Mouse (Mus musculus) testis, adult 2 months (tissue): ENCODE results near the gene Bcas3. TPM values are rescaled to one million over a fixed set of nuclear protein-coding genes. Genes with fewer than 3 reads are reported as not detected.

Experiments
- H3K27ac ChIP-seq: fragments of 200-500 bp; 2 replicates; pipeline ENCODE4 v1.5.1; 2012; ENCODE audit warnings: low read depth, low read length; ENCODE audit not compliant: control insufficient read depth, insufficient read depth
- H3K27me3 ChIP-seq: fragments of 200-500 bp; 2 replicates; pipeline ENCODE4 v1.6.1; 2012; ENCODE audit warnings: mild to moderate bottlenecking, low read length, moderate library complexity; ENCODE audit not compliant: control insufficient read depth, insufficient read depth
- H3K36me3 ChIP-seq: fragments of 200-500 bp; 2 replicates; pipeline ENCODE4 v1.6.1; 2012; ENCODE audit warnings: mild to moderate bottlenecking, low read length; ENCODE audit not compliant: control insufficient read depth, insufficient read depth
- H3K4me1 ChIP-seq: fragments of 200-500 bp; 2 replicates; pipeline ENCODE4 v1.6.1; 2012; ENCODE audit warnings: low read length; ENCODE audit not compliant: control insufficient read depth, insufficient read depth
- H3K4me3 ChIP-seq: fragments of 200-500 bp; 2 replicates; pipeline ENCODE4 v1.5.1; 2012; ENCODE audit warnings: low read depth, mild to moderate bottlenecking, low read length, moderate library complexity, mixed read lengths; ENCODE audit not compliant: control insufficient read depth
- CTCF ChIP-seq: fragments of 200-500 bp; IDR thresholded peaks from 2 replicates; pipeline ENCODE4 v1.5.1; 2012; ENCODE audit warnings: low read depth, mild to moderate bottlenecking, inconsistent platforms, low read length, moderate library complexity; ENCODE audit not compliant: control insufficient read depth, insufficient read depth, insufficient replicate concordance
- POLR2A ChIP-seq: fragments of 200-500 bp; IDR thresholded peaks from 2 replicates; pipeline ENCODE4 v1.6.1; 2012; ENCODE audit warnings: low read depth, mild to moderate bottlenecking, inconsistent platforms, low read length, moderate library complexity; ENCODE audit not compliant: control insufficient read depth
- polyA plus RNA-seq: library from polyadenylated mRNA; depleted of rRNA; stranded (reverse); fragments of >200 nt; gene quantifications from 2 replicates; pipeline ENCODE4 v1.2.3, GENCODE M21; 2012

Bcas3 gene
- polyA plus RNA-seq, 1 experiment, result 23.4 TPM

DNA sequence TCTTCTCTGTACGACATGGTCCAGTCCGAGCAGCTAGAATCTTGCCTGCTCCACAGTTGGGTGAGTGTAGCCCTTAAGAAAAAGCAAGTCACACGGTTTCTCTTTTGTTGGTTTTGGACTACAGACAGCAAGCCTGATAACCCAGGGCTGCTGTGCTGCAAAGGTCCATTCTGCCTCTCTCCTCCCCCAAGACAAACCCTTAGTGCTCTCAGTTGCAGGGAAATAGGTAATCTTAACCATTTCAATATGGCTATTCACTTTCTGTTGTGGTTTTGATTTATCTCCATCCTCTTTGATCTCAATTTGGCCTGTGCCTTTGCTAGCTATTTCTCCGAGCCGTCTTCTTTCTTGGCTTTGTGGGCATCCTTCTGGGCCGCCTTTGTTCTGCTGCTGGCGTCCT is 42.4 kb downstream of the Bcas3 start:
- no peaks in the 10 kb centered on the region for H3K27me3 ChIP-seq
- H3K27ac ChIP-seq, result no peak overlapping the region
- no peak overlapping the region for H3K4me3 ChIP-seq
- no peaks in the 10 kb centered on the region for H3K36me3 ChIP-seq
- TF ChIP-seq CTCF (no peak), POLR2A (no peak)
- no peaks in the 10 kb centered on the region for H3K4me1 ChIP-seq

DNA sequence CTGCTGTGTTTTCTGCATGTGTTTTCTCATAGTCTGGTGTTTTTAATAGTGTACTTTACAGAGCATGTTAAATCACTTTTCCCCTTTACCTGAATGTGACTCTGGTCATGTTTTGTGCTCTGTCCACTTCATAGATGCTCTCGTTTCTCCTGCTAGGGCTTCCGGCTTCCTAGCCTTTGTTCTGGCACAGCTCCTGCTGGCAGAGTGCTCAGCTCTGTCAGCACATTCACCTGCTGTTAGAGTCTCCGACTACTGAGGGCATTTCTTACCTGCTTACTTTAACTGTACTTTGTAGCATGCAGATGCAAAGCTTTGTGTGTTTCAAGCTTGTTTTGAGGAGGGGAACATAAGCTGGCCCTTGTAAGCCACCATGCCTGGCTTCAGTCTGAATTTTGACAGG is 53.6 kb downstream of the Bcas3 start:
- Histone ChIP-seq H3K27ac (no peak overlapping the region), H3K27me3 (no peaks in the 10 kb centered on the region), H3K4me3 (no peak overlapping the region), H3K4me1 (no peaks in the 10 kb centered on the region), H3K36me3 (no peaks in the 10 kb centered on the region)
- TF ChIP-seq POLR2A (no peak), CTCF (no peak)

DNA sequence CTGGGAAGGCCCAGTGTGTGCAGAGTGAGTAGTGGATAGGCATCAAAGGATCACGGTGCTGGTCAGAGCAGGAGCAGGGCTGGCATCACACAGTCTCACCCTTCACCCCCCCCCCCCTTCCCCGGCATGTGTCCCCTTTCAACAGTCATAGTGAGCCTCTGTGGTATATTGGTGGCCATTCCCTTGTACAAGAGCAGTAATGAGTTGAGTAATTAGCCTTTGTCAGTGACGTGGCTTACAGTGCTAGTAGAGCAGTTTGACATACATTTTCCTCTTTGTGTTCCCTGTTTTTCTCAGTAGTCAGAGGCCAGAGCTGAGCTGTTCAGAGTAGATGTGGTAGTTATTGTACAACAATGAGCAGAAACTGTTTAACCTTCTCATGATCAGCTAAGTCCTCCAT is 54.7 kb downstream of the Bcas3 start:
- no peak overlapping the region for H3K4me3 ChIP-seq

DNA sequence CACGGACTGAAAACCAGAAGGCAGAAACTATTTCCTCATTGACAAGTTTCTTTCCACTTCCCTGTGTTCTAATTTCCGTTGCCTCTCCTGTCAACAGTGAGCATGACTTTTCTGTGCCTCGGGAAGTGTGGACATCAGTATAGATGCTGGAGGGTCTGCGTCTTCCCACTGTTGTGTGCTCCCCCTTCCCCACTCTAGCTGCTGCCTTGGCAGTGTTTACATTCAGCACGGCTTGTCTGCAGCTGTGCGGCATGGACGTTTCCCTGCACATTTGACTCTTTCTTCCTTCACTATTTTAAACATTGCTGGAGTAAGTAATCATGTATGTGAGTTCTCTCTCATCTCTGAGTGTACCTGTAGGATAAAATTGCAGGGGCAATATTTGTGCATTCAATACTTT is 59.4 kb downstream of the Bcas3 start:
- Histone ChIP-seq H3K4me1 (no peaks in the 10 kb centered on the region), H3K36me3 (no peaks in the 10 kb centered on the region), H3K27me3 (no peaks in the 10 kb centered on the region), H3K27ac (no peak overlapping the region), H3K4me3 (no peak overlapping the region)
- TF ChIP-seq POLR2A, result no peak
- no peak for TF ChIP-seq CTCF

More for the DNA sequence above, 54.7 kb downstream of the Bcas3 start:
- TF ChIP-seq POLR2A, result no peak
- TF ChIP-seq CTCF, result no peak
- H3K36me3 ChIP-seq, result no peaks in the 10 kb centered on the region
- no peak overlapping the region for H3K27ac ChIP-seq
- no peaks in the 10 kb centered on the region for H3K4me1 ChIP-seq
- H3K27me3 ChIP-seq, result no peaks in the 10 kb centered on the region

DNA sequence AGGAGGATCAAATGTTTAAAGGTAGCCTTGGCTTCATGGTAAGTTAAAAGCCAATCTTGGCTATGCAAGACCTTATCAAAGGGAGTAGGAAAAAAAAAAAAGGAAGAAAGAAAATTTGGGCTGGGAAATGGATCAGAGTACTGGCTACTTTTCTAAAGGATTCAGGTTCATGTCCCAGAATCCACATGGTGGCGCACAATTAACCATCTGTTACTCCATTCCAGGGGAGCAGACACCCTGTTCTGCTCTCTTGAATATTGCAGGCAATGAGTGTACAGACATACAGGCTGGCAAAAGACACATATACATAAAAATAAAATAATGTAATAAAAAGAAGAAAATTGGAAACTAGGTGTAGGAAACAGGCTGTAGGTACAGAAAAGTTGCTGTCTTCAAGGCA is 61.5 kb downstream of the Bcas3 start:
- H3K36me3 ChIP-seq, result no peaks in the 10 kb centered on the region
- H3K27me3 ChIP-seq, result no peaks in the 10 kb centered on the region
- no peak overlapping the region for H3K4me3 ChIP-seq
- no peaks in the 10 kb centered on the region for H3K4me1 ChIP-seq
- no peak overlapping the region for H3K27ac ChIP-seq
- TF ChIP-seq POLR2A, result no peak
- no peak for TF ChIP-seq CTCF

DNA sequence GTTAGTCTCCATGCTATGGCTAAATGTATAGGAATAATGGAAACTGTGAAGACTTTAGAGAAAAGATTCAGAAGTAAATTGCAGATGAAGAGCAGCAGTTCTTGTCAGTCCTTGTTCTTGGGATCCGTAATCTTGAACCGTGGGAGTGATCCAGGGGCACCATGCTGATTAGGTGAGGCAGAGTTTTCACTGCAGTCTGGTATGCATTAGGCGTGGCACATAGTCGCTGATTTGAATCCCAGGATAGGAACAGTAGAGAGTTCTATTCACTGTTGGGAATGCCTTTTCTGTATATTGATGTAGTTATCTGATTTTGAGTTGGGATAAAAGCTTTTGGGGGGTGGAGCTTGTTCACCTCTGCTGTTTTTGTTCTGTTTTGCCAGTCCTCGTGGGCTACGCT is 74.4 kb downstream of the Bcas3 start:
- H3K27me3 ChIP-seq, result no peaks in the 10 kb centered on the region
- TF ChIP-seq POLR2A, result no peak
- TF ChIP-seq CTCF, result no peak
- no peaks in the 10 kb centered on the region for H3K4me1 ChIP-seq
- no peak overlapping the region for H3K4me3 ChIP-seq
- H3K36me3 ChIP-seq, result no peaks in the 10 kb centered on the region
- H3K27ac ChIP-seq, result no peak overlapping the region

DNA sequence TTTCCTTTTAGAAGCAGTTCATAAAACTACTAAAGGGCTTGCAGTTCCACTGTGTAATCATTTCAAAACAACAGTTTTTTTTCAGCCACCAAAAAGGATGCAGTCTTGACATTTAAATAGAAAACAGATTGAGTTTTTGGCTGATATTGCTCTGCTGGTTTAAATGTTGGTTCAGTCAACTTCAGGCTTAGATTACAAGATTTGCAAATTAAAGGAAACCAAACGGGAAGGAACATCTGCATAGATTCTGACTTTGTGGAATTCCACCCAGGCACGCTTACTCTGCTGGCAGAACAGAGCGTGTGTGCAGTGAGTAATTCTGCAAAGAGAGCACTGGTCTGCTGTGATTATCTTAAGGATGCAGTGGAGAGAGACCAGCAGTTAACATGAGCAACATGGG is 75.3 kb downstream of the Bcas3 start:
- Histone ChIP-seq H3K36me3 (no peaks in the 10 kb centered on the region), H3K4me3 (no peak overlapping the region), H3K27me3 (no peaks in the 10 kb centered on the region), H3K4me1 (no peaks in the 10 kb centered on the region), H3K27ac (no peak overlapping the region)
- TF ChIP-seq CTCF (no peak), POLR2A (no peak)
